Comparison of ENCODE assay signal across 30 mouse cellular contexts in genomic region chr4:129827611-129828010, GRCm38 (mm10). TPM values are rescaled to one million over a fixed set of nuclear protein-coding genes. Genes with fewer than 3 reads are reported as not detected.
DNase-seq lines count a peak whose midpoint lies in the region; ATAC-seq and TF ChIP-seq lines count a peak whose summit lies in the region.
"Had no signal": no experiment of that assay in that cellular context is flagged by ENCODE, and none has a peak within 500 bp of the region (broad histone marks: within the 10 kb centered on the region; RNA-seq: fewer than 3 reads in every experiment).

No protein-coding gene starts in this region.

- H3K4me3 ChIP-seq in gastrocnemius, adult 2 months = peak overlapping the region; percentile 21
- no peak overlapping the region for H3K4me3 ChIP-seq in heart, embryonic 15.5 days
- H3K4me3 ChIP-seq in MEL (ENCODE audit: control insufficient read depth in 1 of 2, insufficient read depth in 1 of 2, low read depth in 2 of 2, low read length in 2 of 2) = no peak overlapping the region
- H3K4me3 ChIP-seq in small intestine, adult 2 months (ENCODE audit: low read depth, low read length) = no peak overlapping the region
- H3K4me3 ChIP-seq: embryonic facial prominence, embryonic 10.5 days; layer of hippocampus, adult 2 months; limb, embryonic 12.5 days; midbrain, embryonic 15.5 days; neural tube, embryonic 13.5 days; stomach, embryonic 15.5 days had no signal

- peaks cover 83% of the 10 kb centered on the region for H3K79me2 ChIP-seq in MEL (ENCODE audit: control insufficient read depth, insufficient read depth, low read length, poor library complexity)

- peak overlapping the region; percentile 17 for H3K4me2 ChIP-seq in heart, embryonic 15.5 days
- H3K4me2 ChIP-seq: hindbrain, embryonic 14.5 days; limb, embryonic 12.5 days; liver, embryonic 11.5 days; midbrain, embryonic 15.5 days; neural tube, embryonic 13.5 days; stomach, embryonic 15.5 days had no signal

- H3K4me1 ChIP-seq in heart, embryonic 15.5 days (replicated peaks) = peaks cover 81% of the 10 kb centered on the region
- H3K4me1 ChIP-seq in MEL (ENCODE audit: control insufficient read depth in 1 of 2, insufficient read depth in 2 of 2, low read length in 2 of 2) = peaks cover 32 to 41% of the 10 kb centered on the region in 2 experiments
- peaks cover 6% of the 10 kb centered on the region for H3K4me1 ChIP-seq in small intestine, adult 2 months (ENCODE audit: control insufficient read depth, insufficient read depth, insufficient read length, low read length)

- no peak for TF ChIP-seq POLR2A in MEL (IDR thresholded peaks at IDR 0.05; ENCODE audit: control insufficient read depth in 1 of 2, insufficient read depth in 1 of 2, low read depth in 1 of 2, low read length in 2 of 2, poor library complexity in 1 of 2)
- TF ChIP-seq POLR2A in small intestine, adult 2 months (IDR thresholded peaks at IDR 0.05; ENCODE audit: low read depth, low read length) = no peak

- intact Hi-C loops in gastrocnemius, adult 2 months (cut with DNase I) = no loop called here
- intact Hi-C loops in heart, postnatal 36 days (cut with DNase I) = no loop called here

- DNase-seq in gastrocnemius, adult 2 months = no peak
- no peak for DNase-seq in gastrocnemius, postnatal 10 days
- no peak for DNase-seq in heart, postnatal 36 days
- DNase-seq in MEL (ENCODE audit: low read depth, low spot score) = no peak
- DNase-seq in urinary bladder, adult 18-20 months (ENCODE audit: low spot score in 2 of 2) = no peak
- DNase-seq in adrenal gland, postnatal 25 days = no peak
- DNase-seq: adrenal gland, postnatal 14 days; cerebellum, adult 11 months; cerebellum, adult 9-11 months; heart, postnatal 14 days; kidney, postnatal 25 days; layer of hippocampus, postnatal 36 days; liver, postnatal 0 days; retina, postnatal 1 day; thymus, postnatal 36 days had no signal

- TF ChIP-seq CTCF in gastrocnemius, adult 2 months (IDR thresholded peaks at IDR 0.05) = no peak
- no peak for TF ChIP-seq CTCF in MEL (IDR thresholded peaks at IDR 0.05 in 2 of 3, conservative IDR thresholded peaks at IDR 0.05 in 1 of 3; ENCODE audit: control insufficient read depth in 1 of 3, insufficient read depth in 1 of 3, low read depth in 2 of 3, low read length in 3 of 3, poor library complexity in 1 of 3, severe bottlenecking in 1 of 3)
- TF ChIP-seq CTCF in small intestine, adult 2 months (IDR thresholded peaks at IDR 0.05; ENCODE audit: extremely low read depth, insufficient read length, insufficient replicate concordance, low read depth, low read length) = no peak

- TF ChIP-seq EP300 in MEL (IDR thresholded peaks at IDR 0.05; ENCODE audit: low read depth in 1 of 2, low read length in 2 of 2) = no peak

- ATAC-seq in heart, embryonic 15.5 days (replicated peaks; ENCODE audit: insufficient number of reproducible peaks, insufficient read depth, low FRiP score, low read depth) = no peak
- ATAC-seq: forebrain, embryonic 16.5 days; intestine, postnatal 0 days; liver, postnatal 0 days; lung, postnatal 0 days; midbrain, embryonic 15.5 days had no signal

- peak overlapping the region; percentile 99 for H3K27ac ChIP-seq in gastrocnemius, adult 2 months
- peak overlapping the region; percentile 64 for H3K27ac ChIP-seq in heart, embryonic 15.5 days
- no peak overlapping the region for H3K27ac ChIP-seq in MEL (ENCODE audit: control insufficient read depth, low read depth, low read length)
- H3K27ac ChIP-seq in small intestine, adult 2 months (ENCODE audit: insufficient read depth, low read depth, low read length) = peak overlapping the region; percentile 62; the same call in 1 of the 2 replicates
- H3K27ac ChIP-seq: embryonic facial prominence, embryonic 10.5 days; hindbrain, embryonic 14.5 days; layer of hippocampus, adult 2 months; limb, embryonic 12.5 days; macrophage; midbrain, embryonic 15.5 days; neural tube, embryonic 13.5 days; stomach, embryonic 15.5 days had no signal

- H3K27me3 ChIP-seq in heart, embryonic 15.5 days = no peaks in the 10 kb centered on the region
- H3K27me3 ChIP-seq in MEL (ENCODE audit: control insufficient read depth in 1 of 2, insufficient read depth in 2 of 2, low read length in 2 of 2) = no peaks in the 10 kb centered on the region
- H3K27me3 ChIP-seq in small intestine, adult 2 months (ENCODE audit: control insufficient read depth, insufficient read depth, low read length) = no peaks in the 10 kb centered on the region
- H3K27me3 ChIP-seq: limb, embryonic 12.5 days; midbrain, embryonic 15.5 days; neural tube, embryonic 13.5 days; stomach, embryonic 15.5 days had no signal

- no peaks in the 10 kb centered on the region for H3K9me3 ChIP-seq in heart, embryonic 15.5 days (replicated peaks)
- H3K9me3 ChIP-seq in MEL (replicated peaks; ENCODE audit: insufficient read depth, low read length) = no peaks in the 10 kb centered on the region
- H3K9me3 ChIP-seq: embryonic facial prominence, embryonic 10.5 days; G1E; limb, embryonic 12.5 days; midbrain, embryonic 15.5 days; neural tube, embryonic 13.5 days; stomach, embryonic 15.5 days had no signal

- 58% methylated on average over 3 of the region's 3 CpGs for WGBS in heart, embryonic 15.5 days
- 58% methylated on average over 3 of the region's 3 CpGs for WGBS in small intestine, adult 2 months

- no peak overlapping the region for H3K9ac ChIP-seq in heart, embryonic 15.5 days
- no peak overlapping the region for H3K9ac ChIP-seq in MEL (ENCODE audit: control insufficient read depth, low read depth, low read length, poor library complexity, severe bottlenecking)
- H3K9ac ChIP-seq: hindbrain, embryonic 14.5 days; limb, embryonic 12.5 days; liver, postnatal 0 days; midbrain, embryonic 15.5 days; neural tube, embryonic 13.5 days; stomach, embryonic 15.5 days had no signal

- no peak for TF ChIP-seq RAD21 in MEL (IDR thresholded peaks at IDR 0.05; ENCODE audit: low read depth, low read length)

- no peaks in the 10 kb centered on the region for H3K36me3 ChIP-seq in heart, embryonic 15.5 days
- peaks cover 8 to 86% of the 10 kb centered on the region in 2 experiments for H3K36me3 ChIP-seq in MEL (ENCODE audit: control insufficient read depth in 1 of 2, insufficient read depth in 2 of 2, low read length in 2 of 2)
- 0 out of 2 replicates have a peak, but pooled peaks cover 1% of the 10 kb centered on the region for H3K36me3 ChIP-seq in small intestine, adult 2 months (ENCODE audit: control insufficient read depth, insufficient read depth, low read length)
- H3K36me3 ChIP-seq: limb, embryonic 12.5 days; midbrain, embryonic 15.5 days; neural tube, embryonic 13.5 days; stomach, embryonic 15.5 days had no signal

TF ChIP-seq in MEL, 35 proteins besides CTCF, POLR2A, EP300 and RAD21:
- TF ChIP-seq ETS1 (IDR thresholded peaks at IDR 0.05; ENCODE audit: low read depth, low read length) = 0 out of 2 replicates have a peak, but pooled peaks have one; percentile 8
- no peak for TF ChIP-seq BHLHE40 (IDR thresholded peaks at IDR 0.05; ENCODE audit: borderline replicate concordance, low read depth, low read length)

RNA-seq across cellular contexts. Expression of gene Ptp4a2, which starts 16.6 kb away (rescaled TPM):
- total RNA-seq in gastrocnemius, adult 2 months (2021) = 100 to 1,000 TPM; 569 to 658 TPM
- total RNA-seq in gastrocnemius, postnatal 10 days (2021) = 100 to 1,000 TPM; 572 to 625 TPM
- 347 and 442 TPM in 2 replicates for polyA plus RNA-seq in heart, embryonic 15.5 days (2015; fragmentation: Nextera tagmentation; extraction: Ambion mirVana)
- 100 to 1,000 TPM; 203 to 210 TPM for total RNA-seq in heart, postnatal 36 days (2021)
- 119 and 124 TPM in 2 replicates for total RNA-seq in MEL (2012; rRNA removed)
- polyA plus RNA-seq in MEL (2012; ENCODE audit: insufficient read depth in 1 of 2, insufficient read length in 2 of 2, low read depth in 1 of 2, low replicate concordance in 2 of 2, missing spikeins in 1 of 2) = 100 to 1,000 TPM; 118 to 619 TPM
- 8.9 and 21.1 TPM in 2 replicates for polyA plus RNA-seq in small intestine, adult 2 months (2012; rRNA removed)
- 401 TPM in 2 replicates for total RNA-seq in adrenal gland, postnatal 25 days (2021)
